Mouse (Mus musculus): ENCODE data around the gene Ccdc146.

Ccdc146 gene

GRCm38 (mm10) chr5:21271386-21272354 is 152.8 kb downstream of the Ccdc146 start:
- Histone ChIP-seq H3K27me3 (ENCODE audit: control insufficient read depth, insufficient read depth, low read length, poor library complexity, severe bottlenecking) (no peaks in the 10 kb centered on the region), H3K36me3 (ENCODE audit: control insufficient read depth, insufficient read depth, low read length, poor library complexity, severe bottlenecking) (peaks cover 3% of the 10 kb centered on the region)
- peak; percentile 21 for DNase-seq (ENCODE audit: low read depth, low spot score)

DNA sequence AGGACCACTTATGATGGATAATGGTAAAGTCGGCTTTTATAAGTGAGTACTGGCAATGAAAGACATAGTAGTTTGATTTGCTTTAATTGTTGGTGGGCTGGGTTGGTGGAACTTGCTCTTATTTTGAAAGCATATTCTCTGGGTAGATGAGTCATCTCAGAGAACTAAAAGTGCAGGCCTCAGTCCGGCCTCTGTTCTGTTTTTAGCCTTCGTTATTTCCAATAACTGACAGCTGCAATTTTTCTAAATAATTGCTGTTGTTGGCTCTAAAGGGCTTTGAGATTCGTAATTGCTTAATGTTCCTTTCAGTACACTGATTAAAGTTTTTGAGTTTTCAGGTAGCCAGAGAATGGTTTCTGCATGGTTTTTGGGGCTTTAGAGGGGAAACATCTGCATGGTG is 153.7 kb downstream of the Ccdc146 start:
- H3K27me3 ChIP-seq (ENCODE audit: control insufficient read depth, insufficient read depth, low read length, poor library complexity, severe bottlenecking) = no peaks in the 10 kb centered on the region
- DNase-seq (ENCODE audit: low read depth, low spot score) = no peak
- peaks cover 3% of the 10 kb centered on the region for H3K36me3 ChIP-seq (ENCODE audit: control insufficient read depth, insufficient read depth, low read length, poor library complexity, severe bottlenecking)

DNA sequence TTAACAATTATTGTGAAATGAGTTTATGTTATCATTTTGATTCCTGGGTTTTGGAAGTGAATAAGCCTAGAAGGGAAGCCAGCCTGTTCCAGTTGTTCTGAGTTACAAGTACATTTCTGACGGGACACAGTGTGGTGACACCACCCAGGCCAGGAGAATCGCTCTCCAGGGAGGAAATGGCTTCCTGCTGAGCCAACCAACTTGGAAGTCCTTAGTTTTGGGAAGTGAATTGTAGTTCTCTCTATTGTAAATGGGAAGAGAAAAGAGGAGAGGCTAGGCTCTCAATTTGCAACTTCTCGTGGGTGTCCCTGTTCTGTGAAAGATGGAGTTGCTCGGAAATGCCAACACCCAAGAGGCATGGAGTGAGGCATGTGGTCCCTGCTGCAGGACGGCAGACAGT is 155.0 kb downstream of the Ccdc146 start:
- Histone ChIP-seq H3K27me3 (ENCODE audit: control insufficient read depth, insufficient read depth, low read length, poor library complexity, severe bottlenecking) (no peaks in the 10 kb centered on the region), H3K36me3 (ENCODE audit: control insufficient read depth, insufficient read depth, low read length, poor library complexity, severe bottlenecking) (peaks cover 3% of the 10 kb centered on the region)
- no peak for DNase-seq (ENCODE audit: low read depth, low spot score)

GRCm38 (mm10) chr5:21267090-21267489 is 157.4 kb downstream of the Ccdc146 start:
- peaks cover 2% of the 10 kb centered on the region; the same call in 1 of the 2 replicates for H3K36me3 ChIP-seq (ENCODE audit: control insufficient read depth, insufficient read depth, low read length, poor library complexity, severe bottlenecking)
- no peak for DNase-seq (ENCODE audit: low read depth, low spot score)
- no peaks in the 10 kb centered on the region for H3K27me3 ChIP-seq (ENCODE audit: control insufficient read depth, insufficient read depth, low read length, poor library complexity, severe bottlenecking)

- peak; percentile 84 for DNase-seq (ENCODE audit: low read depth, low spot score)
- no peaks in the 10 kb centered on the region for H3K27me3 ChIP-seq (ENCODE audit: control insufficient read depth, insufficient read depth, low read length, poor library complexity, severe bottlenecking)
Measured at GRCm38 (mm10) chr5:21265049-21265448, 159.4 kb downstream of the Ccdc146 start.

DNA sequence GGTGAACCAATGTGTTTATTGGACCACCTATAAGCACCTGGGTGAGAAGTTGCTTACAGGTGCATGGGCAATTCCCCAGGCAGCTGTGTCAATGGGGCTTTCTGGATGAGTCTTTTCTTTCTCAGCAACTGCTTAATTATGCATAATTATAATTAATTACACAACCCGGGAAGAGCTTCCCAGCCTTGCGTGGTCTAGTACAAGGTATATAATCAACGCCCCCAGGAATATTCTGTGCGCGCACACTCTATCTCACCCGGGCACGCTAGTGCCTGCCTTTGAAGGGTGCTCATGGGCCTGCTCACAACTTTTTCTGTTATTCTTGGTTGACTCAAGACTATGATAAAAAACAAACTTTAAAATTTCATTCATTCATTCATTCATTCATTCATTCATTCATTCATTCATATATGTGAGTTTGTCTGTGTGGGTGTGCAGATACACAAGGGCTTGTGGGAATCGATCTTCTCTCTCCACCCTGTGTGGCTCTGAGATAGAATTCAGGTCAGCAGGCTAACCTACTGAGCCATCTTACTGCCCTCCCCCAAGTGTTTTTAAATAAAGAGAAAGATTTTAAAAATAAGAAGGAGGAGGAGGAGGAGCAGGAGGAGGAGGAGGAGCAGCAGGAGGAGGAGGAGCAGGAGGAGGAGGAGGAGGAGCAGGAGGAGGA is 160.0 kb downstream of the Ccdc146 start:
- Histone ChIP-seq H3K27me3 (ENCODE audit: control insufficient read depth, insufficient read depth, low read length, poor library complexity, severe bottlenecking) (no peaks in the 10 kb centered on the region), H3K36me3 (ENCODE audit: control insufficient read depth, insufficient read depth, low read length, poor library complexity, severe bottlenecking) (no peaks in the 10 kb centered on the region)
- DNase-seq (ENCODE audit: low read depth, low spot score) = no peak

More at GRCm38 (mm10) chr5:21265049-21265448, 159.4 kb downstream of the Ccdc146 start:
- H3K36me3 ChIP-seq (ENCODE audit: control insufficient read depth, insufficient read depth, low read length, poor library complexity, severe bottlenecking) = no peaks in the 10 kb centered on the region

DNA sequence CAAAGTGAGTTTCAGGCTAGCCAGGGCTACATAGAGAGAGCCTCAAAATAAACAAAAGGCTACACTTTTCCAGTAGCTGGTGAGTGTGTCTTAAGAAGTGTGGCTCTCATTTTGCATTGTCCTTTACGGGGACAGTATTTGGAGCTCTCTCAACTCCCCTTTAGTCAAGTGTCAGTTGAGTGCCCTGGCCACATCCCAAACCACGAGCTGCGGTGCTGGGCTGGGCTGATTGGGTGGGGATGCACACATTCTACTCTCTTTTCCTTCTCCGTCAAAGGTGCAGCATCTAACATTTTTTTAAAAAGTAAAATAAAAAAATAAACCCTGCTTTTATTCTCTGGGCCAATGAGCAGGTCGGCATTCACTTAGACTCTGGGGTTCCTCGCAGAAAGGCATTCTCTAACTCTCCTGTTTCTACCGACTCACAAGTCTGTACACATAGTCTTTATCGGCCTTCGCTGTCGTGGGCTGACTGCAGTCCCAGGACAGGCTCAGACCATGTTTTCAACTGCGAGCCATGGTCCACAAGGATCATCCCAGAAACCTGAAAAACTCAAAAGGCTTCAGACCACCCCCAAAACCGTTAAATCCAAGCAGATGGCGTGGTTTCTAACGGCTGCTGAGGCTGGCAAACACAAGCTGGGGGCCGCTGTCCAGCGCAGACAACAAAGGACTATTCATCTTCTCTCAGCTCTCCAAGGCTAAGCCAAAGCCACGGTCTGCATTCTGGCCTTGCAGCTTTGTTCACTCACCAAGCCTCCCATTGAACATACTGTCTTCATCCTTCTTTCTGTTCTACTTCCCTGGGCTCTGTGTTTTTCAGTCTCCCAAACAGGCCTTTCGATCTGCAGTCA is 161.0 kb downstream of the Ccdc146 start:
- H3K36me3 ChIP-seq (ENCODE audit: control insufficient read depth, insufficient read depth, low read length, poor library complexity, severe bottlenecking) = no peaks in the 10 kb centered on the region
- DNase-seq (ENCODE audit: low read depth, low spot score) = no peak
- H3K27me3 ChIP-seq (ENCODE audit: control insufficient read depth, insufficient read depth, low read length, poor library complexity, severe bottlenecking) = no peaks in the 10 kb centered on the region

DNA sequence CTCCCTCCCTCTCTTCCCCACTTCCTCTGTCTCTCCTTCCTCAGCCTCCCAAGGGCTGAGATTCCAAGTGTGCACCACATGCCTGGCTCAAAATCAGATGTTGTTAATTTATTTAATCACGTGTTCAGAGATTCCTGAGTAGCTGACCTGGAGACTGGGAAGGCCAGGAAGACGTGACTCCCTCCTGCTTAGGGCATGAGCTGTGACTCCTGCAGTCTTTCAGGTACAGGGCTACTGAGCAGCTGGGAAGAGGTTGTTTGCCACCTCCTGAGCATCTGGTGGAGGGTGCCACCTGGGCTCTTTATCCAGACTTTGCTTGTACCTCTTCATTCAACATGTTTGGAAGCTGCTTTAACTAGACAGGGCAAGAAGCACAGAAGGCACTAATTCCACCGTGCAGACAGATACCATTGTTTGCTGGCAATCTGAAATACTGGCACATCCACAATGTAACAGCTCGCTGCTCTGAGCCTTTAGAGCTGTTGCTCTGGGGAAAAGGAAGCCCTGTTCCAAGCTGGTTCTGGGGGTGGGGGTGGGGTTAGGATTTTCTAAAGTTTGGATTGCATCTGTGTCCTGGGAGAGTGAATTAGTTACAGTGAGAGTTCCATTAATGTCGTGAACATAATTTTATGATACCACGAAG is 163.2 kb downstream of the Ccdc146 start:
- Histone ChIP-seq H3K27me3 (ENCODE audit: control insufficient read depth, insufficient read depth, low read length, poor library complexity, severe bottlenecking) (no peaks in the 10 kb centered on the region), H3K36me3 (ENCODE audit: control insufficient read depth, insufficient read depth, low read length, poor library complexity, severe bottlenecking) (no peaks in the 10 kb centered on the region)
- DNase-seq (ENCODE audit: low read depth, low spot score) = no peak

- no peaks in the 10 kb centered on the region for H3K27me3 ChIP-seq (ENCODE audit: control insufficient read depth, insufficient read depth, low read length, poor library complexity, severe bottlenecking)
- H3K36me3 ChIP-seq (ENCODE audit: control insufficient read depth, insufficient read depth, low read length, poor library complexity, severe bottlenecking) = no peaks in the 10 kb centered on the region
- no peak for DNase-seq (ENCODE audit: low read depth, low spot score)
Measured at GRCm38 (mm10) chr5:21260746-21261145, 163.7 kb downstream of the Ccdc146 start.

DNA sequence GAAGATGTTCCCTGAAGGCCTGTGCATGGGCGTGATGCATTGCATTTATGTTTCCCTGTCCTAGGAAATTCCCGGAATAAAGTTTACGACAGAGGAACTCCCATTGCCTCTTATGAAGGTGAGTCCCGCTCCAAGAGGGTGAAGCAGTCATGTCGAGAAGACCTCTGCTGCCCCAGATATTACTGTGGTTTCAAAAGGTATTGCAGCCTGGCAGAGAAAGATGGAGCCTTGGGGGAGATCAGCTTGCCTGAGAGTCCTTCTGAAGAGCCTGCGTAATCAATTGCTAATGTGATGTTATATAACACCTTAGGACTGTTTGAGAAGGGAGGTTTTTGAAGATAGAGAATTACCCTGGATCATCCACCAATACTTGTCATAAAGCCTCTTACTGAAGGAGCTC is 166.7 kb downstream of the Ccdc146 start:
- DNase-seq (ENCODE audit: low read depth, low spot score) = peak; percentile 49
- no peaks in the 10 kb centered on the region for H3K27me3 ChIP-seq (ENCODE audit: control insufficient read depth, insufficient read depth, low read length, poor library complexity, severe bottlenecking)
- no peaks in the 10 kb centered on the region for H3K36me3 ChIP-seq (ENCODE audit: control insufficient read depth, insufficient read depth, low read length, poor library complexity, severe bottlenecking)

DNA sequence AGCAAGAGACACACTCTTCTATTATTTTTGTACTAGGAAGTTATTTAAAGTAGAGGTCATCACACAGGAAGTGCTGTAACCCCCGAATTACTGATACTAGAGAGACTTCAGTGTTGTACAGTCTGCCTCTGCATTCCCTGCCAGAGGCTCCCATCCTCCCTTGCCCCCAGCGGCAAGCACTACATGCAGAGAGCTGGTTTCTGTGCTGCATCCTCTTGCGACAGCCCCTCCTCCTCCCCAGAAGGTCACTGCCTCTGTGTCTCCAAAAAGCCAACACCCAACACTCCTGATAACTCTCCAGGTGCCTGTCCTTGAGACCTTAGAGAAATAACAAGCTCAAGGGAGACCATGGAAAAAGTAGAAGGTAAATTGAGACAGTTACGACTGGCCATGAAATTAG is 167.4 kb downstream of the Ccdc146 start:
- no peak for DNase-seq (ENCODE audit: low read depth, low spot score)
- Histone ChIP-seq H3K27me3 (ENCODE audit: control insufficient read depth, insufficient read depth, low read length, poor library complexity, severe bottlenecking) (no peaks in the 10 kb centered on the region), H3K36me3 (ENCODE audit: control insufficient read depth, insufficient read depth, low read length, poor library complexity, severe bottlenecking) (no peaks in the 10 kb centered on the region)

- Histone ChIP-seq H3K27me3 (ENCODE audit: control insufficient read depth, insufficient read depth, low read length, poor library complexity, severe bottlenecking) (no peaks in the 10 kb centered on the region), H3K36me3 (ENCODE audit: control insufficient read depth, insufficient read depth, low read length, poor library complexity, severe bottlenecking) (no peaks in the 10 kb centered on the region)
- DNase-seq (ENCODE audit: low read depth, low spot score) = peak; percentile 62
Measured at GRCm38 (mm10) chr5:21255551-21256132, 168.8 kb downstream of the Ccdc146 start.

GRCm38 (mm10) chr5:21254731-21255525 is 169.5 kb downstream of the Ccdc146 start:
- no peaks in the 10 kb centered on the region for H3K36me3 ChIP-seq (ENCODE audit: control insufficient read depth, insufficient read depth, low read length, poor library complexity, severe bottlenecking)
- peak; percentile 64 for DNase-seq (ENCODE audit: low read depth, low spot score)
- no peaks in the 10 kb centered on the region for H3K27me3 ChIP-seq (ENCODE audit: control insufficient read depth, insufficient read depth, low read length, poor library complexity, severe bottlenecking)

All from splenic B cell, adult 2 months (primary cell).